8 mouse cellular contexts compared by ENCODE assay signal in the genomic region with DNA sequence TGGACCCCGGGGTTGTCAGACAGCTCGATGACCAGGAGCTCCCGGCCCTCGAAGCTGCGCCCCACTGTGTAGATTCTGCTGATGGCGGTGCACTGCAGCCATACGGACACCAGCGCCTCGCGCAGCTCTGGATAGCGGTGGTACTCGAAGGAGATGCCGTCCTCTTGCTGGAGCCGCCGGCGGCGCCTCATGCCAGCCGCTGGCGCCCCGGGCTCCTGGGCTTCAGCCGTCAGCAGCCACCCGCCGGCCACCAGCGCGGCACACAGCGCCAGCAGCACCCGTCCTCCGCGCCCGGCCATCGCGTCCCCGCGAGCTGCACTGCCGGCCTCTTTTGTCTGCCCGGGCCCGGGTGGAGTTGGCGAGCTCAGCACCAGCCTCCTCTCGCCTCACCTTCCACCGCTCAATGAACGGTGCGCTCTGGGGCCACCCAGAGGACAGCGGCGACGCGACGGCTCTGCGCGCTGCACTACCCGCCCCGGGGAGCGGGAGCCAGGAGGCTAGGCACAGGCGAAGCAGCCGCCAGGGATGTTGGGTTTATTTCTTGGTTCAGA. TPM values are rescaled to one million over a fixed set of nuclear protein-coding genes. Genes with fewer than 3 reads are reported as not detected.
DNase-seq lines count a peak whose midpoint lies in the region; ATAC-seq and TF ChIP-seq lines count a peak whose summit lies in the region.

Gene Cpe, minus strand, starts transcription at position 404 of the 551 bp plus-strand sequence.

- H3K36me3 ChIP-seq in embryonic facial prominence, embryonic 11.5 days (replicated peaks; ENCODE audit: control insufficient read depth, insufficient read depth, low read depth, low read length) = no peaks in the 10 kb centered on the region
- H3K36me3 ChIP-seq in intestine, postnatal 0 days (ENCODE audit: control insufficient read depth, insufficient read depth) = no peaks in the 10 kb centered on the region

- peak within 1 kb of the TSS; percentile 83 for H3K27ac ChIP-seq in embryonic facial prominence, embryonic 11.5 days (replicated peaks; ENCODE audit: low read depth, low read length)
- H3K27ac ChIP-seq in intestine, postnatal 0 days (ENCODE audit: low read depth, low read length) = peak within 1 kb of the TSS; percentile 41

- H3K9me3 ChIP-seq in embryonic facial prominence, embryonic 11.5 days (replicated peaks; ENCODE audit: control insufficient read depth, low read length) = no peaks in the 10 kb centered on the region
- H3K9me3 ChIP-seq in intestine, postnatal 0 days (ENCODE audit: control insufficient read depth) = no peaks in the 10 kb centered on the region

- H3K4me3 ChIP-seq in embryonic facial prominence, embryonic 11.5 days (ENCODE audit: low read depth, low read length) = peak within 1 kb of the TSS; percentile 68
- H3K4me3 ChIP-seq in intestine, postnatal 0 days (ENCODE audit: low read depth, low read length) = peak within 1 kb of the TSS; percentile 53

- H3K27me3 ChIP-seq in embryonic facial prominence, embryonic 11.5 days (ENCODE audit: control insufficient read depth, insufficient read depth, low read length) = no peaks in the 10 kb centered on the region
- H3K27me3 ChIP-seq in intestine, postnatal 0 days (replicated peaks; ENCODE audit: control insufficient read depth, insufficient read depth, low read length) = peaks cover 14% of the 10 kb centered on the region

- peak; percentile 99 for ATAC-seq in embryonic facial prominence, embryonic 11.5 days (replicated peaks; ENCODE audit: insufficient number of reproducible peaks, low FRiP score, low TSS enrichment, low read depth)
- ATAC-seq in intestine, postnatal 0 days = peak; percentile 95
- ATAC-seq in megakaryocyte progenitor cell, adult 5-6 weeks (replicated peaks; ENCODE audit: poor library complexity) = peak; percentile 100
- ATAC-seq in erythroblast, adult 5-6 weeks (replicated peaks; ENCODE audit: low FRiP score, poor library complexity, severe bottlenecking) = no peak

- 0% methylated on average over 49 of the region's 54 CpGs for WGBS in embryonic facial prominence, embryonic 11.5 days
- under 1% methylated on average over 54 of the region's 54 CpGs for WGBS in intestine, postnatal 0 days

- H3K4me1 ChIP-seq in embryonic facial prominence, embryonic 11.5 days (ENCODE audit: control insufficient read depth, insufficient read depth, low read length) = no peaks in the 10 kb centered on the region
- 0 out of 2 replicates have a peak, but pooled peaks cover 4% of the 10 kb centered on the region for H3K4me1 ChIP-seq in intestine, postnatal 0 days (replicated peaks; ENCODE audit: control insufficient read depth, insufficient read depth, low read length)

- peak within 1 kb of the TSS; percentile 97 for H3K9ac ChIP-seq in embryonic facial prominence, embryonic 11.5 days (replicated peaks; ENCODE audit: low read length)
- 0 out of 2 replicates have a peak within 1 kb of the TSS, but pooled peaks have one; percentile 37 for H3K9ac ChIP-seq in intestine, postnatal 0 days (ENCODE audit: low read depth, low read length)

- intact Hi-C loops in left cerebral cortex, postnatal 14 days (cut with DNase I) = loop anchor here (1.0 to 5.0 kb wide), 3 partner anchors 35 to 250 kb away; no protein-coding TSS in a partner anchor

- TF ChIP-seq CTCF in intestine, postnatal 0 days (IDR thresholded peaks at IDR 0.05; ENCODE audit: low read depth) = peak; percentile 79

- peak within 1 kb of the TSS; percentile 87 for H3K4me2 ChIP-seq in embryonic facial prominence, embryonic 11.5 days (ENCODE audit: low read depth, low read length)
- peak within 1 kb of the TSS; percentile 92 for H3K4me2 ChIP-seq in intestine, postnatal 0 days (replicated peaks; ENCODE audit: low read depth)

- DNase-seq in adrenal gland, postnatal 25 days = peak; percentile 88
- peak; percentile 92 for DNase-seq in embryonic facial prominence, embryonic 11.5 days (ENCODE audit: low spot score)
- DNase-seq in heart, adult 11 months = peak; percentile 98
- peak; percentile 86 to 90 for DNase-seq in left cerebral cortex, postnatal 14 days (ENCODE audit: low spot score in 2 of 2)
- peak; percentile 83 to 85 for DNase-seq in right cerebral cortex, postnatal 36 days (ENCODE audit: low spot score in 2 of 2)

RNA-seq across cellular contexts. Expression of gene Cpe, which starts in this region (rescaled TPM):
- total RNA-seq in adrenal gland, postnatal 25 days (2021) = 645 and 671 TPM in 2 replicates
- polyA plus RNA-seq in embryonic facial prominence, embryonic 11.5 days (2014; fragmentation: Nextera tagmentation; extraction: Ambion mirVana) = 165 and 175 TPM in 2 replicates
- 173 and 185 TPM in 2 replicates for polyA plus RNA-seq in intestine, postnatal 0 days (2015; fragmentation: Nextera tagmentation; extraction: Ambion mirVana)
- 1,000 to 10,000 TPM; 2,228 to 2,322 TPM for total RNA-seq in left cerebral cortex, postnatal 14 days (2021)
- not detected in 2 replicates for total RNA-seq in megakaryocyte progenitor cell, adult 5-6 weeks (2015)
- total RNA-seq in megakaryocyte progenitor cell, adult 5-6 weeks (2017) = not detected in 2 replicates
- total RNA-seq in erythroblast, adult 5-6 weeks (2015; ENCODE audit: low replicate concordance) = not detected in 2 replicates
- not detected in 2 replicates for total RNA-seq in erythroblast, adult 5-6 weeks (2017; ENCODE audit: low replicate concordance)

Comparison
In these comparisons a context has a peak if more than half of its experiments do, and no peak if none do; other contexts are left out.
1. RNA of gene Cpe (total RNA-seq): 2,228 to 2,322 TPM in left cerebral cortex, postnatal 14 days and 645 to 671 TPM in adrenal gland, postnatal 25 days; not detected in megakaryocyte progenitor cell, adult 5-6 weeks and not detected in erythroblast, adult 5-6 weeks; every median in the first group is over 100 times any median in the second.
2. Peak in ATAC-seq in megakaryocyte progenitor cell, adult 5-6 weeks; RNA of the gene not detected or under 1 TPM.
3. Peak in every context shown above with its lines, with median percentiles within 50 percentile points of each other: DNase-seq.